Mouse (Mus musculus): ENCODE measurements around the gene Zbtb42. TPM values are rescaled to one million over a fixed set of nuclear protein-coding genes. Genes with fewer than 3 reads are reported as not detected.

Gene Zbtb42
- polyA plus RNA-seq, 1 experiment from 2014 or later, result 2.1 TPM

GRCm38 (mm10) chr12:112644855-112645506 is 33.6 kb upstream of the Zbtb42 start:
- no peaks in the 10 kb centered on the region for H3K9me3 ChIP-seq
- peak overlapping the region; percentile 77 for H3K9ac ChIP-seq
- peak overlapping the region; percentile 92 for H3K4me2 ChIP-seq (replicated peaks)
- H3K27ac ChIP-seq, result peak overlapping the region; percentile 90
- H3K36me3 ChIP-seq, result peaks cover 23% of the 10 kb centered on the region
- WGBS, result under 1% methylated on average over 74 of the region's 75 CpGs
- peak; percentile 16; the same call in 1 of the 2 replicates for ATAC-seq (ENCODE audit: insufficient number of reproducible peaks, insufficient read depth, low FRiP score, low TSS enrichment)
- H3K27me3 ChIP-seq, result no peaks in the 10 kb centered on the region
- H3K4me1 ChIP-seq, result peaks cover 14% of the 10 kb centered on the region
- H3K4me3 ChIP-seq, result peak overlapping the region; percentile 69

GRCm38 (mm10) chr12:112646139-112646538 is 32.5 kb upstream of the Zbtb42 start:
- no peak overlapping the region for H3K27ac ChIP-seq
- peak overlapping the region; percentile 92 for H3K4me2 ChIP-seq (replicated peaks)
- no peaks in the 10 kb centered on the region for H3K9me3 ChIP-seq
- peak overlapping the region; percentile 77 for H3K9ac ChIP-seq
- no peak for ATAC-seq (ENCODE audit: insufficient number of reproducible peaks, insufficient read depth, low FRiP score, low TSS enrichment)
- H3K4me1 ChIP-seq, result peaks cover 14% of the 10 kb centered on the region
- WGBS, result 62% methylated on average over 6 of the region's 6 CpGs
- peak overlapping the region; percentile 69 for H3K4me3 ChIP-seq
- H3K36me3 ChIP-seq, result peaks cover 33% of the 10 kb centered on the region
- no peaks in the 10 kb centered on the region for H3K27me3 ChIP-seq

- Histone ChIP-seq H3K4me1 (peaks cover 14% of the 10 kb centered on the region), H3K4me3 (no peak overlapping the region), H3K27me3 (no peaks in the 10 kb centered on the region), H3K9ac (no peak overlapping the region), H3K27ac (no peak overlapping the region), H3K36me3 (peaks cover 48% of the 10 kb centered on the region), H3K4me2 (replicated peaks) (no peak overlapping the region), H3K9me3 (no peaks in the 10 kb centered on the region)
- 92% methylated on average over 5 of the region's 5 CpGs for WGBS
- no peak for ATAC-seq (ENCODE audit: insufficient number of reproducible peaks, insufficient read depth, low FRiP score, low TSS enrichment)
These were observed 30.5 kb upstream of the Zbtb42 start for GRCm38 (mm10) chr12:112648081-112648480.

- ATAC-seq (ENCODE audit: insufficient number of reproducible peaks, insufficient read depth, low FRiP score, low TSS enrichment), result no peak
- WGBS, result 83% methylated on average over 5 of the region's 5 CpGs
- H3K4me3 ChIP-seq, result no peak overlapping the region
These were observed 26.7 kb upstream of the Zbtb42 start for GRCm38 (mm10) chr12:112651778-112652439.

GRCm38 (mm10) chr12:112653157-112653824 is 25.3 kb upstream of the Zbtb42 start:
- 56% methylated on average over 7 of the region's 7 CpGs for WGBS
- H3K9ac ChIP-seq, result no peak overlapping the region
- H3K4me3 ChIP-seq, result no peak overlapping the region
- no peaks in the 10 kb centered on the region for H3K4me1 ChIP-seq
- H3K36me3 ChIP-seq, result peaks cover 92% of the 10 kb centered on the region
- no peak for ATAC-seq (ENCODE audit: insufficient number of reproducible peaks, insufficient read depth, low FRiP score, low TSS enrichment)
- H3K27me3 ChIP-seq, result no peaks in the 10 kb centered on the region
- no peak overlapping the region for H3K4me2 ChIP-seq (replicated peaks)
- no peaks in the 10 kb centered on the region for H3K9me3 ChIP-seq
- no peak overlapping the region for H3K27ac ChIP-seq

More at GRCm38 (mm10) chr12:112651778-112652439, 26.7 kb upstream of the Zbtb42 start:
- H3K27ac ChIP-seq, result no peak overlapping the region
- peaks cover 85% of the 10 kb centered on the region for H3K36me3 ChIP-seq
- no peaks in the 10 kb centered on the region for H3K27me3 ChIP-seq
- no peak overlapping the region for H3K9ac ChIP-seq
- H3K4me1 ChIP-seq, result no peaks in the 10 kb centered on the region; the same call in 1 of the 2 replicates
- no peak overlapping the region for H3K4me2 ChIP-seq (replicated peaks)
- no peaks in the 10 kb centered on the region for H3K9me3 ChIP-seq

GRCm38 (mm10) chr12:112654076-112654475 is 24.6 kb upstream of the Zbtb42 start:
- no peaks in the 10 kb centered on the region for H3K4me1 ChIP-seq
- WGBS, result 86% methylated on average over 5 of the region's 5 CpGs
- ATAC-seq (ENCODE audit: insufficient number of reproducible peaks, insufficient read depth, low FRiP score, low TSS enrichment), result no peak
- no peak overlapping the region for H3K4me3 ChIP-seq
- peaks cover 92% of the 10 kb centered on the region for H3K36me3 ChIP-seq
- H3K4me2 ChIP-seq (replicated peaks), result no peak overlapping the region
- no peaks in the 10 kb centered on the region for H3K9me3 ChIP-seq
- H3K27me3 ChIP-seq, result no peaks in the 10 kb centered on the region
- 0 out of 2 replicates have a peak overlapping the region, but pooled peaks have one; percentile 61 for H3K27ac ChIP-seq
- H3K9ac ChIP-seq, result no peak overlapping the region

GRCm38 (mm10) chr12:112658619-112659018 is 20.0 kb upstream of the Zbtb42 start:
- Histone ChIP-seq H3K36me3 (peaks cover 99% of the 10 kb centered on the region), H3K9ac (no peak overlapping the region), H3K4me1 (peaks cover 31% of the 10 kb centered on the region), H3K9me3 (no peaks in the 10 kb centered on the region), H3K4me3 (no peak overlapping the region), H3K4me2 (replicated peaks) (no peak overlapping the region), H3K27ac (no peak overlapping the region), H3K27me3 (no peaks in the 10 kb centered on the region)
- 94% methylated on average over 7 of the region's 7 CpGs for WGBS
- ATAC-seq (ENCODE audit: insufficient number of reproducible peaks, insufficient read depth, low FRiP score, low TSS enrichment), result no peak

- Histone ChIP-seq H3K4me1 (peaks cover 35% of the 10 kb centered on the region), H3K27ac (no peak overlapping the region), H3K4me2 (replicated peaks) (no peak overlapping the region), H3K36me3 (peaks cover 99% of the 10 kb centered on the region), H3K27me3 (no peaks in the 10 kb centered on the region), H3K9me3 (no peaks in the 10 kb centered on the region), H3K9ac (no peak overlapping the region), H3K4me3 (no peak overlapping the region)
- ATAC-seq (ENCODE audit: insufficient number of reproducible peaks, insufficient read depth, low FRiP score, low TSS enrichment), result no peak
- WGBS, result 73% methylated on average over 6 of the region's 6 CpGs
These were observed 19.5 kb upstream of the Zbtb42 start for GRCm38 (mm10) chr12:112659109-112659508.

- Histone ChIP-seq H3K9ac (peak overlapping the region; percentile 20), H3K27ac (peak overlapping the region; percentile 83), H3K4me1 (peaks cover 49% of the 10 kb centered on the region), H3K36me3 (peaks cover 95% of the 10 kb centered on the region), H3K27me3 (no peaks in the 10 kb centered on the region), H3K4me3 (no peak overlapping the region), H3K4me2 (replicated peaks) (peak overlapping the region; percentile 12; the same call in 1 of the 2 replicates), H3K9me3 (no peaks in the 10 kb centered on the region)
- ATAC-seq (ENCODE audit: insufficient number of reproducible peaks, insufficient read depth, low FRiP score, low TSS enrichment), result peak; percentile 53
- 45% methylated on average over 5 of the region's 5 CpGs for WGBS
These were observed 17.9 kb upstream of the Zbtb42 start for GRCm38 (mm10) chr12:112660576-112661326.

GRCm38 (mm10) chr12:112661327-112661605 is 17.4 kb upstream of the Zbtb42 start:
- Histone ChIP-seq H3K9me3 (no peaks in the 10 kb centered on the region), H3K4me2 (replicated peaks) (0 out of 2 replicates have a peak overlapping the region, but pooled peaks have one; percentile 12), H3K36me3 (peaks cover 95% of the 10 kb centered on the region), H3K9ac (peak overlapping the region; percentile 1; the same call in 1 of the 2 replicates), H3K4me1 (peaks cover 52% of the 10 kb centered on the region), H3K4me3 (no peak overlapping the region), H3K27me3 (no peaks in the 10 kb centered on the region), H3K27ac (peak overlapping the region; percentile 83)
- 82% methylated on average over 3 of the region's 3 CpGs for WGBS
- ATAC-seq (ENCODE audit: insufficient number of reproducible peaks, insufficient read depth, low FRiP score, low TSS enrichment), result no peak

GRCm38 (mm10) chr12:112661851-112662250 is 16.8 kb upstream of the Zbtb42 start:
- no peaks in the 10 kb centered on the region for H3K27me3 ChIP-seq
- peaks cover 94% of the 10 kb centered on the region for H3K36me3 ChIP-seq
- H3K9ac ChIP-seq, result no peak overlapping the region
- no peak overlapping the region for H3K4me2 ChIP-seq (replicated peaks)
- H3K27ac ChIP-seq, result peak overlapping the region; percentile 83
- 84% methylated on average over 9 of the region's 9 CpGs for WGBS
- H3K4me1 ChIP-seq, result peaks cover 52% of the 10 kb centered on the region
- ATAC-seq (ENCODE audit: insufficient number of reproducible peaks, insufficient read depth, low FRiP score, low TSS enrichment), result no peak
- no peak overlapping the region for H3K4me3 ChIP-seq
- H3K9me3 ChIP-seq, result no peaks in the 10 kb centered on the region

Measured in embryonic facial prominence, embryonic 12.5 days (tissue).